Mouse (Mus musculus): ENCODE measurements around the gene Fam25c. TPM values are rescaled to one million over a fixed set of nuclear protein-coding genes. Genes with fewer than 3 reads are reported as not detected.

Gene Fam25c
- polyA plus RNA-seq, 1 experiment from 2014 or later: not detected

GRCm38 (mm10) chr14:34360251-34360650 lies 5.0 kb upstream of the Fam25c start:
- H3K4me3 ChIP-seq (ENCODE audit: low read depth, low read length): no peak overlapping the region
- no peaks in the 10 kb centered on the region for H3K9me3 ChIP-seq (ENCODE audit: control insufficient read depth, low read depth, low read length)
- ATAC-seq (ENCODE audit: insufficient number of reproducible peaks, insufficient read depth, low FRiP score, low read depth): no peak
- peak overlapping the region; percentile 27; the same call in 1 of the 2 replicates for H3K27ac ChIP-seq (ENCODE audit: low read length)
- no peak overlapping the region for H3K9ac ChIP-seq (replicated peaks; ENCODE audit: low read depth, low read length)
- no peaks in the 10 kb centered on the region for H3K27me3 ChIP-seq (ENCODE audit: control insufficient read depth, insufficient read depth, low read length)
- no peak overlapping the region for H3K4me2 ChIP-seq (replicated peaks; ENCODE audit: low read depth, low read length)
- 39% methylated on average over 6 of the region's 6 CpGs for WGBS
- no peaks in the 10 kb centered on the region for H3K36me3 ChIP-seq (ENCODE audit: control insufficient read depth, insufficient read depth, low read length)
- no peaks in the 10 kb centered on the region for H3K4me1 ChIP-seq (ENCODE audit: control insufficient read depth, insufficient read depth, low read length)

- ATAC-seq (ENCODE audit: insufficient number of reproducible peaks, insufficient read depth, low FRiP score, low read depth): no peak
- WGBS: 40% methylated on average over 5 of the region's 5 CpGs
- H3K4me1 ChIP-seq (ENCODE audit: control insufficient read depth, insufficient read depth, low read length): no peaks in the 10 kb centered on the region
- H3K4me2 ChIP-seq (replicated peaks; ENCODE audit: low read depth, low read length): no peak overlapping the region
- H3K9ac ChIP-seq (replicated peaks; ENCODE audit: low read depth, low read length): no peak overlapping the region
- H3K9me3 ChIP-seq (ENCODE audit: control insufficient read depth, low read depth, low read length): no peaks in the 10 kb centered on the region
- no peaks in the 10 kb centered on the region for H3K36me3 ChIP-seq (ENCODE audit: control insufficient read depth, insufficient read depth, low read length)
- no peak overlapping the region for H3K4me3 ChIP-seq (ENCODE audit: low read depth, low read length)
- H3K27me3 ChIP-seq (ENCODE audit: control insufficient read depth, insufficient read depth, low read length): no peaks in the 10 kb centered on the region
- H3K27ac ChIP-seq (ENCODE audit: low read length): peak overlapping the region; percentile 27; the same call in 1 of the 2 replicates
These were observed 4.5 kb upstream of the Fam25c start for GRCm38 (mm10) chr14:34359676-34360244.

- H3K4me2 ChIP-seq (replicated peaks; ENCODE audit: low read depth, low read length): no peak overlapping the region
- no peak for ATAC-seq (ENCODE audit: insufficient number of reproducible peaks, insufficient read depth, low FRiP score, low read depth)
- WGBS: 65% methylated on average over 7 of the region's 7 CpGs
- no peak overlapping the region for H3K27ac ChIP-seq (ENCODE audit: low read length)
- H3K36me3 ChIP-seq (ENCODE audit: control insufficient read depth, insufficient read depth, low read length): no peaks in the 10 kb centered on the region
- H3K4me3 ChIP-seq (ENCODE audit: low read depth, low read length): no peak overlapping the region
- H3K4me1 ChIP-seq (ENCODE audit: control insufficient read depth, insufficient read depth, low read length): no peaks in the 10 kb centered on the region
- no peaks in the 10 kb centered on the region for H3K9me3 ChIP-seq (ENCODE audit: control insufficient read depth, low read depth, low read length)
- no peak overlapping the region for H3K9ac ChIP-seq (replicated peaks; ENCODE audit: low read depth, low read length)
- no peaks in the 10 kb centered on the region for H3K27me3 ChIP-seq (ENCODE audit: control insufficient read depth, insufficient read depth, low read length)
These were observed 2.6 kb upstream of the Fam25c start for GRCm38 (mm10) chr14:34357671-34358455.

GRCm38 (mm10) chr14:34354456-34354855 lies 777 bp downstream of the Fam25c start:
- Histone ChIP-seq H3K9ac (replicated peaks; ENCODE audit: low read depth, low read length) (no peak overlapping the region), H3K4me2 (replicated peaks; ENCODE audit: low read depth, low read length) (no peak overlapping the region), H3K36me3 (ENCODE audit: control insufficient read depth, insufficient read depth, low read length) (no peaks in the 10 kb centered on the region), H3K4me3 (ENCODE audit: low read depth, low read length) (no peak overlapping the region), H3K27me3 (ENCODE audit: control insufficient read depth, insufficient read depth, low read length) (no peaks in the 10 kb centered on the region), H3K9me3 (ENCODE audit: control insufficient read depth, low read depth, low read length) (no peaks in the 10 kb centered on the region), H3K4me1 (ENCODE audit: control insufficient read depth, insufficient read depth, low read length) (0 out of 2 replicates have a peak, but pooled peaks cover 2% of the 10 kb centered on the region), H3K27ac (ENCODE audit: low read length) (no peak overlapping the region)
- WGBS: 83% methylated on average over 4 of the region's 4 CpGs
- no peak for ATAC-seq (ENCODE audit: insufficient number of reproducible peaks, insufficient read depth, low FRiP score, low read depth)

GRCm38 (mm10) chr14:34353326-34353725 lies 1.9 kb downstream of the Fam25c start:
- no peak overlapping the region for H3K4me3 ChIP-seq (ENCODE audit: low read depth, low read length)
- H3K27me3 ChIP-seq (ENCODE audit: control insufficient read depth, insufficient read depth, low read length): no peaks in the 10 kb centered on the region
- ATAC-seq (ENCODE audit: insufficient number of reproducible peaks, insufficient read depth, low FRiP score, low read depth): no peak
- no peaks in the 10 kb centered on the region for H3K36me3 ChIP-seq (ENCODE audit: control insufficient read depth, insufficient read depth, low read length)
- WGBS: 90% methylated on average over 3 of the region's 3 CpGs
- H3K9ac ChIP-seq (replicated peaks; ENCODE audit: low read depth, low read length): no peak overlapping the region
- H3K27ac ChIP-seq (ENCODE audit: low read length): no peak overlapping the region
- 0 out of 2 replicates have a peak, but pooled peaks cover 2% of the 10 kb centered on the region for H3K4me1 ChIP-seq (ENCODE audit: control insufficient read depth, insufficient read depth, low read length)
- no peak overlapping the region for H3K4me2 ChIP-seq (replicated peaks; ENCODE audit: low read depth, low read length)
- H3K9me3 ChIP-seq (ENCODE audit: control insufficient read depth, low read depth, low read length): no peaks in the 10 kb centered on the region

GRCm38 (mm10) chr14:34352523-34352922 lies 2.7 kb downstream of the Fam25c start:
- no peak overlapping the region for H3K27ac ChIP-seq (ENCODE audit: low read length)

GRCm38 (mm10) chr14:34351660-34352059 lies 3.6 kb downstream of the Fam25c start:
- H3K9me3 ChIP-seq (ENCODE audit: control insufficient read depth, low read depth, low read length): no peaks in the 10 kb centered on the region
- H3K27me3 ChIP-seq (ENCODE audit: control insufficient read depth, insufficient read depth, low read length): no peaks in the 10 kb centered on the region
- H3K36me3 ChIP-seq (ENCODE audit: control insufficient read depth, insufficient read depth, low read length): no peaks in the 10 kb centered on the region
- WGBS: 58% methylated on average over 3 of the region's 3 CpGs
- no peak for ATAC-seq (ENCODE audit: insufficient number of reproducible peaks, insufficient read depth, low FRiP score, low read depth)
- no peak overlapping the region for H3K4me2 ChIP-seq (replicated peaks; ENCODE audit: low read depth, low read length)
- H3K27ac ChIP-seq (ENCODE audit: low read length): no peak overlapping the region
- no peak overlapping the region for H3K4me3 ChIP-seq (ENCODE audit: low read depth, low read length)
- no peak overlapping the region for H3K9ac ChIP-seq (replicated peaks; ENCODE audit: low read depth, low read length)
- H3K4me1 ChIP-seq (ENCODE audit: control insufficient read depth, insufficient read depth, low read length): 0 out of 2 replicates have a peak, but pooled peaks cover 2% of the 10 kb centered on the region

More at GRCm38 (mm10) chr14:34352523-34352922, 2.7 kb downstream of the Fam25c start:
- H3K4me1 ChIP-seq (ENCODE audit: control insufficient read depth, insufficient read depth, low read length): 0 out of 2 replicates have a peak, but pooled peaks cover 2% of the 10 kb centered on the region
- no peaks in the 10 kb centered on the region for H3K9me3 ChIP-seq (ENCODE audit: control insufficient read depth, low read depth, low read length)
- H3K4me2 ChIP-seq (replicated peaks; ENCODE audit: low read depth, low read length): no peak overlapping the region
- no peaks in the 10 kb centered on the region for H3K36me3 ChIP-seq (ENCODE audit: control insufficient read depth, insufficient read depth, low read length)
- no peak overlapping the region for H3K4me3 ChIP-seq (ENCODE audit: low read depth, low read length)
- no peak for ATAC-seq (ENCODE audit: insufficient number of reproducible peaks, insufficient read depth, low FRiP score, low read depth)
- no peaks in the 10 kb centered on the region for H3K27me3 ChIP-seq (ENCODE audit: control insufficient read depth, insufficient read depth, low read length)
- WGBS: 59% methylated on average over 6 of the region's 6 CpGs
- no peak overlapping the region for H3K9ac ChIP-seq (replicated peaks; ENCODE audit: low read depth, low read length)

GRCm38 (mm10) chr14:34349007-34349406 lies 6.2 kb downstream of the Fam25c start:
- no peaks in the 10 kb centered on the region for H3K27me3 ChIP-seq (ENCODE audit: control insufficient read depth, insufficient read depth, low read length)
- ATAC-seq (ENCODE audit: insufficient number of reproducible peaks, insufficient read depth, low FRiP score, low read depth): peak; percentile 90
- no peak overlapping the region for H3K9ac ChIP-seq (replicated peaks; ENCODE audit: low read depth, low read length)
- 0 out of 2 replicates have a peak, but pooled peaks cover 2% of the 10 kb centered on the region for H3K4me1 ChIP-seq (ENCODE audit: control insufficient read depth, insufficient read depth, low read length)
- H3K36me3 ChIP-seq (ENCODE audit: control insufficient read depth, insufficient read depth, low read length): peaks cover 3% of the 10 kb centered on the region; the same call in 1 of the 2 replicates
- WGBS: 57% methylated on average over 8 of the region's 8 CpGs
- H3K4me2 ChIP-seq (replicated peaks; ENCODE audit: low read depth, low read length): no peak overlapping the region
- H3K9me3 ChIP-seq (ENCODE audit: control insufficient read depth, low read depth, low read length): no peaks in the 10 kb centered on the region
- H3K4me3 ChIP-seq (ENCODE audit: low read depth, low read length): no peak overlapping the region
- H3K27ac ChIP-seq (ENCODE audit: low read length): no peak overlapping the region
